Mouse (Mus musculus) embryonic facial prominence, embryonic 14.5 days (tissue): ENCODE measurements around the gene Mmp24. TPM values are rescaled to one million over a fixed set of nuclear protein-coding genes. Genes with fewer than 3 reads are reported as not detected.
"Not testable (repeated sequence)": the region's sequence is repeated elsewhere in the genome, so short reads cannot be mapped to it uniquely, and the experiment has no call there.

Source experiments
- ATAC-seq: fragments of 200-750 bp; cut with Nextera tagmentation; 2 replicates; pipeline ENCODE4 v1.8.0; 2017; ENCODE audit warnings: low read depth, moderate number of reproducible peaks, moderate TSS enrichment
- DNase-seq: peaks from one replicate; pipeline ENCODE4 v3.0.0-alpha.2; 2015; ENCODE audit warnings: low spot score
- H3K27ac ChIP-seq: fragments of 300-500 bp; sonication (generic); replicated peaks from 2 replicates; pipeline ENCODE4 v1.5.1; 2014; ENCODE audit warnings: low read depth, mild to moderate bottlenecking, low read length, moderate library complexity
- H3K27me3 ChIP-seq: fragments of 300-500 bp; sonication (generic); replicated peaks from 2 replicates; pipeline ENCODE4 v1.6.1; 2014; ENCODE audit warnings: low read length; ENCODE audit not compliant: control insufficient read depth, insufficient read depth
- H3K36me3 ChIP-seq: fragments of 300-500 bp; sonication (generic); 2 replicates; pipeline ENCODE4 v1.6.1; 2014; ENCODE audit warnings: low read length, mixed read lengths; ENCODE audit not compliant: control insufficient read depth, insufficient read depth
- H3K4me1 ChIP-seq: fragments of 300-500 bp; sonication (generic); 2 replicates; pipeline ENCODE4 v1.6.1; 2014; ENCODE audit warnings: antibody characterized with exemption, low read length; ENCODE audit not compliant: control insufficient read depth, insufficient read depth
- H3K4me2 ChIP-seq: fragments of 300-500 bp; sonication (generic); 2 replicates; pipeline ENCODE4 v1.6.1; 2014; ENCODE audit warnings: low read depth, mild to moderate bottlenecking, low read length, moderate library complexity, mixed read lengths
- H3K4me3 ChIP-seq: fragments of 300-500 bp; sonication (generic); 2 replicates; pipeline ENCODE4 v1.5.1; 2014; ENCODE audit warnings: low read depth, mild to moderate bottlenecking, low read length
- H3K9ac ChIP-seq: fragments of 300-500 bp; sonication (generic); 2 replicates; pipeline ENCODE4 v1.6.1; 2014; ENCODE audit warnings: low read depth, mild to moderate bottlenecking, low read length, moderate library complexity, mixed read lengths
- H3K9me3 ChIP-seq: fragments of 300-500 bp; sonication (generic); 2 replicates; pipeline ENCODE4 v1.6.1; 2016; ENCODE audit warnings: low read length; ENCODE audit not compliant: control insufficient read depth
- WGBS: fragments of 180-500 bp; shearing (Covaris S2); extraction: QIAGEN DNeasy Blood & Tissue Kit; methylation state at CpG from one replicate; pipeline ENCODE4 v1.1.7; 2014; 5-methylcytosine and 5-hydroxymethylcytosine counted together
- polyA plus RNA-seq: library from polyadenylated mRNA; unstranded; fragments of >200 nt; fragmentation: Nextera tagmentation; extraction: Ambion mirVana; gene quantifications from 2 replicates; pipeline ENCODE4 v1.2.1, GENCODE M21; 2014

The Mmp24 gene
- 0.51 TPM in 2 replicates for polyA plus RNA-seq

GRCm38 (mm10) chr2:155774927-155775684 is at the start of gene Mmp24:
TSS of gene Mmp24 (plus strand) at chr2:155775342.
- 4% methylated on average over 24 of the region's 100 CpGs for WGBS
- peak; percentile 47; the same call in 1 of the 2 replicates for ATAC-seq
- Histone ChIP-seq H3K4me1 (no peaks in the 10 kb centered on the region), H3K4me3 (peak within 1 kb of the TSS; percentile 46), H3K27me3 (peaks cover 52% of the 10 kb centered on the region), H3K36me3 (no peaks in the 10 kb centered on the region), H3K27ac (no peak within 1 kb of the TSS), H3K9me3 (no peaks in the 10 kb centered on the region), H3K4me2 (peak within 1 kb of the TSS; percentile 95), H3K9ac (no peak within 1 kb of the TSS; the same call in 1 of the 2 replicates)
- DNase-seq = no peak

GRCm38 (mm10) chr2:155726302-155726701 is 48.8 kb upstream of the Mmp24 start:
- ATAC-seq = no peak
- H3K27ac ChIP-seq = no peak overlapping the region
- no peak overlapping the region for H3K9ac ChIP-seq
- no peak for DNase-seq
- peaks cover 7% of the 10 kb centered on the region for H3K4me1 ChIP-seq
- peaks cover 10% of the 10 kb centered on the region; the same call in 1 of the 2 replicates for H3K36me3 ChIP-seq
- H3K9me3 ChIP-seq = no peaks in the 10 kb centered on the region
- H3K27me3 ChIP-seq = no peaks in the 10 kb centered on the region
- H3K4me2 ChIP-seq = no peak overlapping the region
- 83% methylated on average over 7 of the region's 7 CpGs for WGBS
- H3K4me3 ChIP-seq = no peak overlapping the region

GRCm38 (mm10) chr2:155727764-155728395 is 47.3 kb upstream of the Mmp24 start:
- Histone ChIP-seq H3K9me3 (no peaks in the 10 kb centered on the region), H3K27me3 (no peaks in the 10 kb centered on the region), H3K9ac (no peak overlapping the region), H3K4me3 (no peak overlapping the region), H3K4me1 (peaks cover 7% of the 10 kb centered on the region), H3K27ac (no peak overlapping the region), H3K4me2 (peak overlapping the region; percentile 96), H3K36me3 (peaks cover 9% of the 10 kb centered on the region; the same call in 1 of the 2 replicates)
- ATAC-seq = no peak
- WGBS = 80% methylated on average over 7 of the region's 7 CpGs
- DNase-seq = no peak

GRCm38 (mm10) chr2:155728742-155729141 is 46.4 kb upstream of the Mmp24 start:
- 8% methylated on average over 15 of the region's 15 CpGs for WGBS
- DNase-seq (no peak), ATAC-seq (no peak)
- Histone ChIP-seq H3K27ac (no peak overlapping the region), H3K27me3 (no peaks in the 10 kb centered on the region), H3K36me3 (0 out of 2 replicates have a peak, but pooled peaks cover 2% of the 10 kb centered on the region), H3K9ac (peak overlapping the region; percentile 72), H3K4me1 (peaks cover 7% of the 10 kb centered on the region), H3K4me2 (peak overlapping the region; percentile 96), H3K4me3 (peak overlapping the region; percentile 77), H3K9me3 (no peaks in the 10 kb centered on the region)

GRCm38 (mm10) chr2:155729158-155729645 is 45.9 kb upstream of the Mmp24 start, which contains the start of gene Edem2:
TSS of gene Edem2 (minus strand) at chr2:155729475.
- peak within 1 kb of the TSS; percentile 72 for H3K9ac ChIP-seq
- H3K36me3 ChIP-seq = no peaks in the 10 kb centered on the region
- DNase-seq = peak; percentile 96
- WGBS = under 1% methylated on average over 24 of the region's 33 CpGs
- H3K4me1 ChIP-seq = peaks cover 7% of the 10 kb centered on the region
- H3K27me3 ChIP-seq = no peaks in the 10 kb centered on the region
- H3K4me3 ChIP-seq = peak within 1 kb of the TSS; percentile 77
- no peaks in the 10 kb centered on the region for H3K9me3 ChIP-seq
- H3K27ac ChIP-seq = no peak within 1 kb of the TSS
- peak; percentile 96 for ATAC-seq
- peak within 1 kb of the TSS; percentile 96 for H3K4me2 ChIP-seq

GRCm38 (mm10) chr2:155735080-155735479 is 40.1 kb upstream of the Mmp24 start:
- peak; percentile 14 for DNase-seq
- H3K9me3 ChIP-seq = no peaks in the 10 kb centered on the region
- no peak overlapping the region for H3K9ac ChIP-seq
- no peak overlapping the region for H3K4me2 ChIP-seq
- no peaks in the 10 kb centered on the region for H3K4me1 ChIP-seq
- H3K36me3 ChIP-seq = no peaks in the 10 kb centered on the region
- WGBS = 63% methylated on average over 5 of the region's 5 CpGs
- H3K4me3 ChIP-seq = no peak overlapping the region
- ATAC-seq = no peak
- H3K27ac ChIP-seq = no peak overlapping the region
- H3K27me3 ChIP-seq = no peaks in the 10 kb centered on the region

GRCm38 (mm10) chr2:155735766-155736165 is 39.4 kb upstream of the Mmp24 start, which contains the start of gene Gm17581:
TSS of gene Gm17581 (minus strand) at chr2:155735866.
- DNase-seq, H3K4me3 ChIP-seq, H3K4me1 ChIP-seq, H3K27me3 ChIP-seq, H3K4me2 ChIP-seq, H3K9me3 ChIP-seq, H3K27ac ChIP-seq, H3K36me3 ChIP-seq, ATAC-seq, H3K9ac ChIP-seq: not testable (repeated sequence)
- WGBS = 81% methylated on average over 5 of the region's 5 CpGs

GRCm38 (mm10) chr2:155736936-155737335 is 38.2 kb upstream of the Mmp24 start:
- no peaks in the 10 kb centered on the region for H3K4me1 ChIP-seq
- no peak overlapping the region for H3K9ac ChIP-seq
- no peaks in the 10 kb centered on the region for H3K36me3 ChIP-seq
- no peaks in the 10 kb centered on the region for H3K9me3 ChIP-seq
- H3K27me3 ChIP-seq = no peaks in the 10 kb centered on the region
- H3K4me3 ChIP-seq = no peak overlapping the region
- no peak for DNase-seq
- ATAC-seq = no peak
- H3K27ac ChIP-seq = no peak overlapping the region
- H3K4me2 ChIP-seq = no peak overlapping the region
- 70% methylated on average over 6 of the region's 6 CpGs for WGBS
